Mouse (Mus musculus) 416B (cell line): Measurements from ENCODE around the gene Sept1.

Source experiments
- DNase-seq: peaks from one replicate; pipeline ENCODE4 v3.0.0; 2011; ENCODE audit warnings: low read depth

Gene Sept1

DNA sequence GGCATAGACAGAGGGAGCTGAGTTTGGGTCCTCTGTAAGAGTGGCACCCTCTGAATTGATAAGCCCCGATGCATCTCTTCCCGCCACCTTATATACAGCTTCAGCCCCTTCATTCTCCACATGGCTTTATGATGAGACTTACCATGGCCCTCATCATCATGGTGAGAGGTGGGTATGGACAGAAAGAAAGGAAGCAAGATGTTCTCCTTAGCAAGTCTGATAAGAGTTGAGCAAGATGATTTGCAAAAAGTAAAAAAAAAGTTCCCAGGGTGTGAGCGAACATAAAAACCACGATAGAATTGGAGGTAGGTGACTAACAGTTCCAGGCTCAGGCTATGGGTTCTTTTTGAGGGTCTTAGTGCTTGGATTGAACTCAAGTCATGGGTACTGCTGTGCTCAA, 14.3 kb downstream of the Sept1 start:
- peak; percentile 80 for DNase-seq

DNA sequence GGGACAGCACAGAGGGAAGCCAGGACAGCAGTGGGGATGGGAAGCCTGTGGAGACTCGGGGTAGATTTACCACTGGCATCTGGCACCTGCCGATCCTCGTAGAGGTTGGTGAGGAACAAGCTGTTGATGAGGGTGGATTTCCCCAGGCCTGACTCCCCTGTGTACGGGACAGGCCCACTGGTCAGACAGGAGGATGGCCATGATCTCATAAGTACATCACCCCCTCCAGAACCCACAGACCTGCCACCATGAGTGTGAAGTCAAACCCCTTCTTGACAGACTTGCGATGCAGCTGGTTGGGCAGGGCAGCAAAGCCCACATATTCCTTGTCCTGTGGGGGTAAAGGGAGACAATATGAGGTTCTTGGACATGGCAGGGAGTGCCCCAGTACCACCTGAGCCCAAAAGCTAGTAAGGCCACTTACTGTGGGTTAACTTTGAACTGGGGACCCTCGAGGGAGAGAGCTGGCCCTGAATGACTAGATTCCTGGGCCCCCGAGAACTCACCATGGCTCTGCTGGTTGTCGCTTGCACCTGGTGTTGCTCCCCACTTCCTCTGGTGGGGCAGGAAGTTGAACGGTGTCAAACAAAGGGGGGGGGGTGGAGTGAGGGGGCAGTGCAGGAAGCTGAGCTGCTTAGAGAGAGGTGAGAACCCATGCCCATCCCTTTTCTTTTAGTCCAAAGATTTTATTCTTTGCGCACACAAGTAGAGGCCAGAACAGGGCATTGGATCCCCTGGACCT, 14.9 kb downstream of the Sept1 start:
- DNase-seq = peak; percentile 51

DNA sequence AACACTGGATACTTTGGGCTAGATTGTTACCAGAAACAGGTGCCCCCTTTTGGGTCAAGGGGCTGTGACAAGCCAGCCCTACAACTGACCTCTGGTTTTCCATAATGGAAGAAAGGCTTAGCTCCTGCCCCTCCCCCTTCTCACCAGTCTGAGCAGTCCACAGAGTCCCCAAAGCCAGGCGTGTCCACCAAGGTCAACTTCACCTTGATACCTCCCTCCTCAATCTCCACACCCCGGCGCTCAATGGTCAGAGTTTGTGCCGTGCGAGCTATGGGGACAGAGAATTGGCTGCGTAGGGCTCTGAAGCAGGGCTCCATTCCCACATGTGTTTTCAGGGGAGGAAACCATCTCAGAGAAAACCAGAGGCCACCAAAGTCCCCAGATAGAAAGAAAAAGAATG, 15.5 kb downstream of the Sept1 start:
- DNase-seq = no peak

DNA sequence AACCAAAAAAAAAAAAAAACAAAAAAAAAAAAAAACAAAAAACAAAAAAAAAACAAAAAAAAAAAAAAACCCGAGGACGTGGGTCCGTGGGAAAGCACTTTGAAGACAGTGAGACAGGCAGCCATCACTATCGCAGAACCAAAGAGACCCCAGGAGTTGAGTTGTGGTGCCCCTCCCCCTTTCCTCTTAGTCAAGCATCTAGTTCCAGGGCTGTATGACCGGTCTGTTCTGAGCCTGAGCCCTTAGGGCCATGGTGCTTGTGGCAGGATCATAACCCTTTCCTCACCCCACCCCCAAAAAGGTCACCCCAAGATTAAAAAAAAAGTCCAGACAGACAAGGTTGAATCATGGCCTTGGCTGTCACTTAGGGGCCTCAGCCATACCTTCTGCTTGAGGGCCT, 16.6 kb downstream of the Sept1 start:
- DNase-seq = no peak

DNA sequence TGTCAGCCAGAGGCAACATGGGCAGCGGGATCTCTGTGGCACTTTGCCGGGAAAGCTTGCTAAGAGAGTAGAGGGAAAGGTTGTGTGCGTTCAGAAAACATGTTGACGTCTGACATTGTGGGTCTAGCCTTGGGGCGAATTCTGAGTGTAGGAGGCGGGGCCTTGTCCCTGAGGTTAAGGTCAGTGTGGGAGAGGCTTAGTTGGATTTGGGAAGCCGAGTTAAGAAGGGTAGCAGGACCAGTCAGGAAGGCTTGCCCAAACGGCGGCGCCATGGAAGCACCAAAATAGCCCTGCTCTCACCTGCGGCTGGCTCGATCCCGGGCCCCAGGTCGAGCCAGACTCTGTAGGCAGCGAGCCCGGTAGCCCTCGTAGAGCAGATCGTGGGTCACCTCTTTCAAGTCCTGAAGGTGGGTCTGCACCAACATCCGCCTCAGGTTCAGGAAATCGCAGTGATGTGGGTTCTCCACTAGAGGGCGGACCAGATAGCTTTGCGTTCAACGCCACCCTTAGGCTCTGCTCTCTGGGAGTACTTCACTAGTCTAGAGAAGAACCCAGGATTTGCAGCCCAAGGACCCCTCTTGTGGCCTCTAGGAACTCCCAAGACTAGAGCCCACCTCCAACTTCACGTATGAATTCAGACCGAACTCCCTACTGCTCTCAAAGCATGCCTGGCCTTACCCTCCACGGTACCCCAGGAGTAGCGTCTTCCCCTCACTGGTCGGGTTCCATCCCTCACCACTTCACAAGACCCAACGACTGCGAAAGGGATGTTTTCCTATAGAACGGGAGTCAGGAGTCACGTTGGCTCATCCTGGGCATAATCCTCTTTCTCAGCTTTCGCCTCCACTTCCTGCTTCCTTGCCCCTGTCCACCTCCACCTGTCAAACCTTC, 17.7 kb downstream of the Sept1 start:
- DNase-seq = peak; percentile 79

DNA sequence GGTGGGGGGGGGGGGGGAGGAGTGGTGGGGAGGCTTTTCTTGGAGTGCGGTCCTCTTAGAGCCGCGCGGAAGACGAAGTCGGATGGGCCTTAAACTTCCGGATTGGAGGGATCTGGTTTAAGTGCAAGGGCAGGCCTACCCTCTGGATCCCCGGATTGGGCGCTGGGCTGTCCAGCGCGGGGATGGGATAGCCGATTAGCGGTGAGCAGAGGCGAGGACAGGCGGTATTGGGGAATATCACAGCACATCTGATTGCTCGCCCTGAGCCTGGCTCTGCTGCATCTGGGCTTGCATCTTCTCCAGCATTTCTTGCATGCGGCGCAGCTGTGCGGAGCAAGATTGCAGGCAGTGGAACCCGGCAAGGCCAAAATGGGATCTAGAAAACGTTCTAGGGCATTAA, 18.4 kb downstream of the Sept1 start:
- DNase-seq = no peak

DNA sequence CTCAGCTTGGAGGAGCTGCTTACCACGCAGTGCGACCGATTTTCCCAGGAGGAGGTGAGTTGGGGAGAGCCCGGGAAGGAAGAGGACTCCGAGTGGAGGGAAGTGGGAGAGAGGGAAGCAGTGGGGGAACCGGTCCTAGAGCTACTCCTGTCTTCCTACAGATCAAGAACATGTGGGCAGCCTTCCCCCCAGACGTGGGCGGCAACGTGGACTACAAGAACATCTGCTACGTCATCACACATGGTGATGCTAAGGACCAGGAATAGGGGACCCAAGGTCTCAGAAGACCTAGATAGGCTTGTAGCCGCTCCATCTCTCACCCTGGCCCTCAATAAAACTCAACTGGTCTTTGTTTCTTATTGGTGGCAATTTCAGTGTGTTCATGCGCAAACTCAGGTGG, 19.0 kb downstream of the Sept1 start:
- DNase-seq = no peak

DNA sequence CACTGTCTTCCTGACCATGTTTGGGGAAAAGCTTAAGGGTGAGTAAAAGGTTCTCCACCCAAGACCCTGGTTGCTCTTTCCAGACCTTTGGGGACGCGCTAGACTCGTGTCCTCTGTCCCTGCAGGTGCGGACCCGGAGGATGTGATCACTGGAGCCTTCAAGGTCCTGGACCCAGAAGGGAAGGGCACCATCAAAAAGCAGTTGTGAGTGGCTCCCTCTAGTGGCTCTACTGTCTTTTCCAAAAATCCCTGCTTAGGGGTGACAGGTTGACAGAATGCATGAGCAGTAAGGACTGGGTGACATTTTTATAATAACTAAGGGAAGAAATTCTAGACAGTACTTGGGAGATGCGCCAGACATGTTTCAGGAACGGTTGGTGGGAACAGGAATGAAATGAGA, 19.4 kb downstream of the Sept1 start:
- peak; percentile 70 for DNase-seq

DNA sequence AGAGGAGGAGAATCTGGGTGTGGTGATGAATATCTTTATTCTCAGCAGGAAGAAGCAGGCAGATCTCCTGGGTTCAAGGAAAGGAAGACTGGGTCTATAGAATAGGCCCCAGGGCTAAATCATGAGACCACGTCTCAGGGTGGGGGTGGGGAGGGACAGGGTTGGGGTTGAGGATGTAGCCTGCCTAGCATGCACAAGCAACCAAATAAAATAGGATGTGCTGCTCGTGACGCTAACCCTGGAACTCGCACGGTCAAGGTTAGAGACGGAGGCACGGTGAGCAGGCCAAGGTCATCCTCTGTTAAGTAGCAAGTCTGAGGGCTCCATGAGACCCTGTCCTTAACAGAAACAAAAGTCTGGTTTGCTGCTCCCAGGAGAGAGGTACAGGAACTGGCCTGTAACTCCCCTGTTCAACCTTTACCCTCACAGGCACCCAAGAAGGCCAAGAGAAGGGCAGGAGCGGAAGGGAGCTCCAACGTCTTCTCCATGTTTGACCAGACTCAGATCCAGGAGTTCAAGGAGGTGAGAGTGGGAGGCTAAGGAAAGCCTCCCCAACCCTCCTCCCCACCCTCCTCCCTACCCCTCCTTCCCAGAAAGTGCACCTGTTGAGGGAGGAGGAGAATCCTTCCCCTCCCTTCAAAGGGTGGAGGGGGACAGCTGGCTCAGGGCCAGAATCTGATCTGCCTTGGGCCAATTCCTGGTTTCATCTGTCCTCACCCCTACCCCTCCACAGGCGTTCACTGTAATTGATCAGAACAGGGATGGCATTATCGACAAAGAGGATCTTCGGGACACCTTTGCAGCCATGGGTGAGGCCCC, 20.3 kb downstream of the Sept1 start:
- DNase-seq = no peak

DNA sequence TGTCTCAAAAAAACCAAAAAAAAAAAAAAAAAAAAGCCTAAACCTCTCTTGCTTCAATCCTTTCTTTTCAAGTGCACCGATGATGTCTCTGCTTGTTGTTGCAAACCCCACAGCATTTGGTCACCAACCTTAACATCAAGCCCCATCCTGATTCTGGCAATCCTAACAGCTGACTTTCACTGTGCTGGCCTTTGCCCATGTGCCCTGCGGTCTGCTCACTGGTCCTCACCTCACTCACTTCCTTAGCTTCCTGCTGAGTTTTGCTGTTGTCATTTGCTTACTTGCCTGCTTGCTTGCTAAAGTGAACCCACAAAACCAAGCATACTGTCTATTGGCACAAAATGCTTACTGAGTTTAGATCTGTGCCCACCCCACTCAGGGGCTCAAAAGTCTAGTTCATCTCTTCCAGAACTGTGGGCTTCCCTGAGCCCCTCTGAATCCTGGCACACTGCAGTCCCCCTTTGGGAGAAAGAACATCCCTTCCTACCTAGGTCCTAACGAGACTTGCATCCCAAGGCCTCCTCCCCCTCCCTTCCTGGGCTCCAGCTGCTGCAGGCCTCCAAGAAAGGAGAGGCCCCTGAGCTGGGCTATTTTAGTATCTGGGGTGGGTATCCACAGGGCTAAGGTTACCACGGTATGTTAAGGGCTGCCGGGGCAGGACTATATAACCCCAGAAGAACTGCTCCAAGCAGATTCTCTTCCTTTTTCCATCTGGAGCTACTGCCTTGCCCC, 21.8 kb downstream of the Sept1 start:
- DNase-seq = peak; percentile 85

DNA sequence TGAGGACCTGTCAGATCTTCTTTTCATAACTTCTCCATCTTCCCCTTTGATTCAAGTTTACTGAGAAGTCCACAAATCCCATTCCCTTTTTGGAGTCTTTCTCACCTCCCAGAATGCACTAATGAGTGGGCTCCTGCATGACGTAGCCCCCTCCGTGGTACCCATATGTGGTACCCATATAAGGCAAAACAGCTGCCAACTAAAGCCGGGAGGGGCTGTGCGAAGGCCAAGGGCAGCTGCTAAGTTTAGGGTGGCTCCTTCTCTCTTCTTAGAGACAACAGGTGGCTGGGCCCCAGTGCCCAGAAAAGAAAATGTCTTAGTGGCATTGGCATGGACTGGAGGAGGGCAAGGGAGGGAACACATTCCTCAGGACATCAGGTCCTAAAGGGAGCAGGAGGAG, 22.7 kb downstream of the Sept1 start:
- DNase-seq = no peak

DNA sequence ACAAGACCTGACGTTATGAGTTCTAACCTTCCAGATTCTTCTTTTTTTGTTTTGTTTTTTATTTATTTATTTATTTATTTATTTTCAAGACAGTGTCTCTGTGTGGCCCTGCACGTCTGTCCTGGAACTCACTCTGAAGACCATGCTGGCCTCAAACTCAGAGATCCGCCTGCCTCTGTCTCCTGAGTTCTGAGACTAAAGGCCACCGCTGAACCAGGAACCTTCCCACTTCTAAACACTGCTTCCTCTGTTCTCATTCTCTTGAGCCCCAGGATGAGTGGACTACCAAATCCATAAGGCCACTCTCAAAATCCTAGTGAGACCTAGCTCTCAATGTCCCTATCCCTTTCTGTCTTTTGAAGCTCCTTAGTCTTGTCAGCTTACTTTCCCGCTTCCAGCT, 23.1 kb downstream of the Sept1 start:
- DNase-seq = no peak

DNA sequence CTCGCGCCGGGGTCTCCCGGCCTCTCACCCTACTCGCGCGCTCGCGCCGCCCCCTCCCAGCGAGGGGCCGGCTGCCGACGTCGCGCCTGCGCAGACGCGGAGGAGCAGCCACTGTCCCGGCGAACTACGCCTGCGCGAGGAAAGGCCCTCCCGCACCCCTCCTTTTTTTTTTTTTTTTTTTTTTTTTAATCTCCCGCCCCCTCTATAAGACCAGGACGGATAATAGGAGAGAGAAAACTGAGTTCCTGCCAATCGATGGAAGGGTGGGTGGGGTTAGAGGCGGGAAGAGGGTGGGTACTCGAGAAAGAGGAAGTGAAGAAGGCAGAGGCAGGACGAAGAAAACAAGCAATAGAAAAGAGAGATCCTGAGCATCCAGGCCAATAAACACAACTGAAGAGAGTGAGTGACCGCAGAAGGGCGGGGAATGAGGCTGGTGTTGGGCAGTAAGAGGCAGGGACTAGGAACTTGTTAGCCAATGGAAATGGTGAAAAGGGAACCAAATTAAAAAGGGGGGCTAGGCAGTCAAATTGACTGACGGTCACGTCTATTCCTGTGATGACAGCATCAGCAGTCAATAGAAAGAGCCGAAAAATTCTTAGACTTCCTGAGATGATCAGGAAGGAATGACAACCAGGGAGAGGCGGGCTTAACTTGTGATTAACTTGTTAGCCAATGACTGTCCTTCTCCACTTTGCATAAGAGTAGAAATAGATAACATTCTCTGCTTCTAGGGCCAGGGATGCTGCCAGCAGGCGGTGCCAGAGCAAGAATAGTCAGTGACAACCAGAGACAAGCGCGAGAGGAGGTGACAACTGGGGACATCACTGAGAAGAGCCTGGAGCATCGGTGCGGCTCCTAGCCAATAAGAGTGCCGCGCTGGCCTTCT, 24.1 kb downstream of the Sept1 start, which contains the start of gene Mylpf:
Gene Mylpf (plus strand): TSS at position 338 of the 886 bp plus-strand sequence.
- peak; percentile 100 for DNase-seq

DNA sequence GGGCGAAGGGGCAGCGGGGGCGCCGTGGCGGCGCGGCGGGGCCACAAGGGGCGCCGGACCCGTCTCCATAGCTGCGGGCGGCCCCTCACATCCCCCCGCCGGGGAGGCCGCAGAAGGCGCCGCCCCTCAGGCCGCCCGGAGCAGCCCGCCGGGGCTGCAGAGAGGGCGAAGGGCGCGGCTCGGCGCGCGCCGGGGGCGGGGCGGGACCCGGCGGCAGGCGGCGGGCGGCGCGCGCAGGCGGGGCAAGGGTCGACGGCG, 24.7 kb downstream of the Sept1 start, which contains the start of gene Tbc1d10b:
Gene Tbc1d10b (minus strand): TSS at position 174 of the 258 bp plus-strand sequence.
- DNase-seq = no peak

DNA sequence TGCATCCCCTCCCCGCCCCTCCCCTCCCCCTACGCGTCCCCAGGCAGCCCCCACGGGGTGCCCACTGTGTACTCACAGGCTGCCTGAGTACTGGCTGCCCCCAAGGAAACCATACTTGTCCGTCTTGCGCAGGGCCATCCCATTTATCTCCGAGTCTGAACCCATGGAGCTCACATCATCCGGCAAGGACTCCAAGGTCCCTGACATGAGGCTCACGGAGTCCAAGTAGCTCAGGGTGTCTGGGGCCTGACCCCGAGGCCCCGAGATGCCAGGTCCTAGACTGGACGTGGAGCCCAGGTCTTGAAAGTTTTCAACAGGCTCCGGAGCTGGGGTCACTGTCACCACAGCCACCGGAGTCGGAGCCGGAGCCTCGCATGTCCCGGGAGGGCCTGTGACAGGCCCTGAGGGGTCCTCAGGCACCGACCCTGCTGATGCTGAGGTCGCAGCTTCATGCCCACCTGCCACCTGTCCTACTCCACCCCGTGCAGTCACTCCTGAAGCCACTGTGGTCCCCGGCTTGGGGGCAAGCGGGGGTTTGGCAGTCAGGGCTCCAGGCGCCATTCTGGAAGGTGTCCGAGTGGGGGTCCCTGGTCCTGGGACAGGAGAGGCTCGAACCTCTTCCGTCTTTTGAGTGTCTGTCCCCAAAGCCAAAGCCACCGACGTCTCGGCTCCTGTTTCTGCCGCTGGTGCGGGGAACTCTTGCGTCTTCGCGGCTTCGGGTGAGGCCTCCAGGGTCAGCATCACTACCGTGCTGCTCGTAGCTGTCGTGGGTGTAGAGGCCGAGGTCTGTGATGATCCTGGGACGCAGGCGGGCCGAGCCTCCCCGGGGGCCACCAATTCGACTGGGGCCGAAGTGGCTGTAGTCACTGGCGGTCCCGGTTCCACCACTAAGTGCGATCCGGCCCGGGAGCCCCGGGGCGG, 25.3 kb downstream of the Sept1 start:
- peak; percentile 28 for DNase-seq

DNA sequence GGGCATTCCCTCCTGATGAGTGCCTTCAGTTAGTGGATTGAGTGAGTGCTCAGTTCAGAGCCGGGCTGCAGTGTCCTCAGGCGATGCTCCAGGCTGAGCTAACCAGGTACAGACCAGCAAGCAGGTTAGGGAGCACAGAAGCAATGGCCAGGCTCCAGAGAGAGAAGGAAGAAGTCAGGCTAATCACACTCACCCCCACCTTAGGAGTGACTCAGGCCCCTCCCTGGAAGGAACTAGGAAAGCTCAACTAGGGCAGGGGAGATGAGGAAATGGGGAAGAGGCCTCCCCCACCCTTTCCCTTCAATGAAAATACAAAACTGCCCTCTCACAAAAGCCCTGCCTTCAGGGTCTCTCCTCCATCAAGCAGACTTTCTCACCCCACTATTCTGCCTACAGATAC, 26.3 kb downstream of the Sept1 start:
- DNase-seq = peak; percentile 56

DNA sequence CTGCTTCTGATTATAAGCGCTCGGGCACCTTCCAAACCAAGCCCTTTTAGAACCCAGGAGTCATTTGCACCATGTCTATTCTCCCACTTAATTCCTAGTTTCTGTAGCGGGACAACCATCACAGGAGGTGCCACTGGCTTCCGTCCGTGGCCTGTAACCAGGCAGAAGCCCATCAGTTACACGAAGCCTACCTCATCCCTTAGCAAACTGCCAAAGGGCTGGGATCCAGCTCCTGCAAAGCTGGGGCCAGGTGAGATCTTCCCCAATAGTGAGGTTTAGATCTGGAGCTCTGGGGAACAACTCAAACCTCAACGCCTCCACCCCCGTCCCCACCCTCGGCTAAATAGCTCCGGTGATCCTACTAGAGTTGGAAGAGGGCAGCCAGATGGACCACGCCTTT, 36.4 kb downstream of the Sept1 start:
- DNase-seq = no peak

DNA sequence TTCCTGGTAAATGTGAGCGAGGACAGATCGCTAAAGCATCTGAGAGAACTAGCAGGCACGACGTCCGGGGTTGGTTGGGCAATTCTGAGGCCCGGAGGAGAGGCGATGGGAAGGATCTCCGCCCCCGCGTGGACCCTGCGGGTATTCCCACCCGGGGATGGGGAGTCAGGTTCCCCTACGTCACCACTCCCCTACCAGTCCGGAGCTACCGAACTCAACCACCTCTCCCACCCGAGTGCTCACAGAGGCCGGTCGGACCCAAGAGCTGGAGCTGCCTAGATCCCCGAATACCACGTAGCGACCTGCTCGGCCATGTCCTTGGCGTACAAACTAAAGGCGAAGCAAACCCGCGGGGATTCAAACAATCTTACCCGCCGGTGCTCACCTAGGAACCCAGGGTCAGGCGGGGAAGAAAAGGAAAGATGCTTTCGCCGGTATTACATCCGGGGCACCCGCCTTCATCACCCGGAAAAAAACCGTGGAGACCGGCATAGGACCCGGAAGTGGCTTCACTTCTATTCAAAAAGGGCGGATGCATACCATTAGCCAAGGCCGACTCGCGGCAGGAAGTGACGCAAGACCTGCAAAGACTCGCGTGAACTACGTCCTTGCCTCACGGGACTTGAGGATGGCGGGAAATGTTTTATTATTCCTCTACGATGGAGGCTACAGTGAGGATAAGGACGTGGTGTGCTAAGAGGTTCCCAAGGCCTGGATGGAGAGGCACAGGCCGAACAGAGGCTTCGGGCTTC, 37.2 kb downstream of the Sept1 start, which contains the start of gene Cd2bp2:
Gene Cd2bp2 (minus strand): TSS at position 507 of the 752 bp plus-strand sequence.
- peak; percentile 99 for DNase-seq

DNA sequence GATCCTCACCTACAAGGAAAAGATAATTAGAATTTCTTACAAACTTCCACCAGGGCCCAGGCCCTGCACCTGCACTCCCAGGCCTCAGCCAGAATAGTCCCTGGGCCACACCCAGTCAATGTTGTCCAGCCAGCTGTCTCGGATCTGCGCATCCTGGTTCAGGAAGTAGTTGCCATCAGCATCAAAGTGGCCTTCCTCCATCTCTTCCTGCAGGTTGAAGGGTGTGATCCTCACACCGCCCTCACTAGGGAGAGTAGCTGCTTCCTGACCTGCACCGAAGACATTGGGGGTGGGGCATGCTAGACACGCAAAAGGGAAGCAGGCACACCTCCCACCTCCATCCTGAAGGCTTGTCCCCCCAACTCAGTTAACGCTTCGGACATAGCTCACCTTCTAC, 38.3 kb downstream of the Sept1 start:
- DNase-seq = no peak
